Mouse (Mus musculus) hindbrain, embryonic 10.5 days (tissue): ENCODE data around the gene Mthfr. TPM values are rescaled to one million over a fixed set of nuclear protein-coding genes. Genes with fewer than 3 reads are reported as not detected.

ENCODE experiments used
- DNase-seq: peaks from one replicate; pipeline ENCODE4 v3.0.0-alpha.2; 2017; ENCODE audit warnings: low spot score
- H3K27ac ChIP-seq: fragments of 300-500 bp; sonication (generic); 2 replicates; pipeline ENCODE4 v1.5.1; 2016; ENCODE audit warnings: mild to moderate bottlenecking, moderate library complexity
- H3K27me3 ChIP-seq: fragments of 300-500 bp; sonication (generic); 2 replicates; pipeline ENCODE4 v1.6.1; 2016; ENCODE audit warnings: mild to moderate bottlenecking; ENCODE audit not compliant: poor library complexity, insufficient read depth, severe bottlenecking
- H3K36me3 ChIP-seq: fragments of 300-500 bp; sonication (generic); 2 replicates; pipeline ENCODE4 v1.6.1; 2016; ENCODE audit warnings: mild to moderate bottlenecking, moderate library complexity
- H3K4me1 ChIP-seq: fragments of 300-500 bp; sonication (generic); replicated peaks from 2 replicates; pipeline ENCODE4 v1.6.1; 2016; ENCODE audit warnings: mild to moderate bottlenecking
- H3K4me3 ChIP-seq: fragments of 300-500 bp; sonication (generic); 2 replicates; pipeline ENCODE4 v1.5.1; 2016; ENCODE audit warnings: mild to moderate bottlenecking, moderate library complexity
- H3K9me3 ChIP-seq: fragments of 300-500 bp; sonication (generic); 2 replicates; pipeline ENCODE4 v1.6.1; 2016; ENCODE audit warnings: mild to moderate bottlenecking, moderate library complexity
- WGBS: fragments of 180-500 bp; shearing (Covaris S2); methylation state at CpG from one replicate; pipeline ENCODE4 v1.1.7; 2016; 5-methylcytosine and 5-hydroxymethylcytosine counted together
- polyA plus RNA-seq: library from polyadenylated mRNA; unstranded; fragments of >200 nt; fragmentation: Nextera tagmentation; extraction: Ambion mirVana; gene quantifications from 2 replicates; pipeline ENCODE4 v1.2.1, GENCODE M21; 2016

The Mthfr gene
- polyA plus RNA-seq, 1 experiment from 2014 or later: 30.0 TPM

DNA sequence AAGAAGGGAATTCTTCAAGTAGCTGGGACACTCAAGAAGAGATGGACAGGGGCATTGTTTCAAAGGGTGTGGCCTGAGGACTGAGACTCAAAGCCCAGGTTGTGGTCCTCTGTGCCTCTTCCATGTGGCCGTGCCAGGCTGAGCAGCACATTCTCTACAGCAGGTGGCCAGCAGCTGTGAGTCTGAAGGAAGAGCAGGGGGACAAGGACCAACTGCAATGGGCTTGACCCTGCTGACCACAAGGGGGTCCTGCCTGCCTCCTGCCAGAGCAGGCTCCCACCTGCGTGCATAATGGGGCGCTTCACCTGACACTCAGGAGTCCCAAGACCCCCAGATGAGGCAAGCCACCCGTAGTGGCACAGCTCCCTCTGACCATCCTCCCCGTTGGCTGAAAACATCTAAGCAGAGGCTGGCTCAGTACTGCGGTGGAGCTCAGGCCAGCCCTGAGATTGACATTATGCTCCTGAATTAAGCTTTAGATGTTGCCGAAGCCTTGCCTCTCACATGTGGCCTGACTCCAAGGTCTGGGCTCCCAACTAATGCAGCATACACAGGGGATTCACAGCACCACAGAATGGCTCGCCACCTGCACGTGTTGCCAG, 19.4 kb downstream of the Mthfr start:
- DNase-seq: no peak
- H3K36me3 ChIP-seq: peaks cover 59% of the 10 kb centered on the region
- H3K4me3 ChIP-seq: no peak overlapping the region
- H3K9me3 ChIP-seq: no peaks in the 10 kb centered on the region
- 0 out of 2 replicates have a peak, but pooled peaks cover 10% of the 10 kb centered on the region for H3K4me1 ChIP-seq
- H3K27me3 ChIP-seq: no peaks in the 10 kb centered on the region
- WGBS: 93% methylated on average over 9 of the region's 9 CpGs
- no peak overlapping the region for H3K27ac ChIP-seq

DNA sequence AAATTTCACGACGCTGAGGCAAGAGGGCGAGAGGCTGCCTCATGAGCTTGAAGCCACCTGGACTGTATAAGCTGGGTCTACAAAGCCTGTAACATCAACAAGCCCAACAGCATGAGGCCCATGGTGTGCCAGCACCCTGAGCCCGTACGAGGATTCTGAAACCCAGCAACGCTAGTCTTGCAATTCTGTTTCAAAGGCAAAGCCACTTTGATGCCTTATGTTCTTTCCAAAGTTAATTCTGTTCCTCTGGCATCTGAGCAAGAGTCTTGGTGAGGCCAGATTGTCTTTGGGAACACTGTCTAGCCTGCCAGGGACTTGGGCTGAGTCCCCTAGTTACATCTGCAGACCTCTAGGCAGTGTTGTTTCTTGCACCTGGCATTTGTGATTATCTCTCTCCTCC, 20.1 kb downstream of the Mthfr start:
- H3K36me3 ChIP-seq: peaks cover 52% of the 10 kb centered on the region
- no peak for DNase-seq

GRCm38 (mm10) chr4:148060120-148061085, 21.5 kb downstream of the Mthfr start:
- H3K27ac ChIP-seq: no peak overlapping the region
- 57% methylated on average over 13 of the region's 13 CpGs for WGBS
- DNase-seq: peak; percentile 50

More for the DNA sequence above, 20.1 kb downstream of the Mthfr start:
- WGBS: 91% methylated on average over 6 of the region's 6 CpGs
- Histone ChIP-seq H3K9me3 (no peaks in the 10 kb centered on the region), H3K4me3 (no peak overlapping the region), H3K27me3 (no peaks in the 10 kb centered on the region), H3K4me1 (0 out of 2 replicates have a peak, but pooled peaks cover 10% of the 10 kb centered on the region), H3K27ac (no peak overlapping the region)

GRCm38 (mm10) chr4:148061086-148061480, 22.2 kb downstream of the Mthfr start:
- Histone ChIP-seq H3K27me3 (no peaks in the 10 kb centered on the region), H3K27ac (no peak overlapping the region), H3K36me3 (peaks cover 31% of the 10 kb centered on the region), H3K9me3 (no peaks in the 10 kb centered on the region), H3K4me3 (no peak overlapping the region), H3K4me1 (peaks cover 26% of the 10 kb centered on the region)
- 88% methylated on average over 9 of the region's 9 CpGs for WGBS
- no peak for DNase-seq

More at GRCm38 (mm10) chr4:148060120-148061085, 21.5 kb downstream of the Mthfr start:
- peaks cover 19% of the 10 kb centered on the region for H3K4me1 ChIP-seq
- H3K27me3 ChIP-seq: no peaks in the 10 kb centered on the region
- H3K4me3 ChIP-seq: no peak overlapping the region
- no peaks in the 10 kb centered on the region for H3K9me3 ChIP-seq
- H3K36me3 ChIP-seq: peaks cover 38% of the 10 kb centered on the region

DNA sequence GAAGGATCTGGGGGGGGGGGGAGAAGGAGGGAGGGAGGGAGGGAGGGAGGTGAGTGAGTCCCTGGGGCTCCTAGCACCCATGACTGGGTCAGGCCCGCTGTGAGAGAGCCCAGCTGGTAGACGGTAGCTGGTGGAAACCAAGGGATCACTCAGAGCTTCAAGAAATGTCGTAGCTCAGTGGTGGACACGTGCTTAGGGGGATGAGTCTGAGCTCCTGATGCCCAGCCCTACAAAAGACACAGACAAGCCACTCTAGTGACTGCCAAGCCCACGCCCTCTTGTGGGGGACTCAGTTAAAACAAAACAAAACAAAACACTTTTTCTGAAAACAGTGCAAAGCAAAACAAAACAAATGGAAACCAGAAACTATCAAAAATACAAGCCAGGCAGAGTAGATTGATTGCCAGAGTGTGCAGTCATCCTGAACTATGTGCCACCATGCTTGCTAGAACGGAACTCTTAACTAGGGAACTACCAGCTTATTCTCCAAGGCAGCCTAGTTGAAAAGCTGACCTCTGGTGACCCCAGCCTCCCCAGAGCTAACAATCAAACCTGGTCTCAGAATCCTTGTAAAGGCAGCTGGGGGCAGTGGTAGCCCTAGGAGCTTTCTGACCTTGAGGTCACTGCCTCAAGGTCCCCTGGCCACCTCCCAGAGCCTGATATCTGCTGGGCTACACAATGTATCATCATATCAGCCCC, 27.0 kb downstream of the Mthfr start:
- Histone ChIP-seq H3K36me3 (no peaks in the 10 kb centered on the region), H3K9me3 (no peaks in the 10 kb centered on the region), H3K4me1 (peaks cover 30% of the 10 kb centered on the region), H3K27ac (peak overlapping the region; percentile 41), H3K27me3 (no peaks in the 10 kb centered on the region), H3K4me3 (no peak overlapping the region)
- DNase-seq: no peak
- 39% methylated on average over 6 of the region's 6 CpGs for WGBS

DNA sequence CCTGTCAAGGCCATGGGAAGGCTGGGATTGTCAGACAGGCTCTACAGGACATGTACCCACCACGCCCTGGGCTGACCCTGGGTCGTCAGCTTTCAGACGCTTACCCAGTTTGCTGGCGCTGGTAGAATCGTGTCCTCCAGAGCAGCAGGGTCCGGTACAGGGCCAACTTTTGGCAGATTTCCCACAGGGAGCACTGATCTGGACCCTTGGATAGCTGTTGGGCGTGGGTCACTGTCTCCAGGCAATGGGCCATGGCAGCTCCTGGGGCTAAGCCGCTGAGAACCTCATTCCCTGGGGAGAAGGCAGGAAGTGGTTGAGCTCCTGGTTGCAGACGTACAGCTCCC, 27.5 kb downstream of the Mthfr start:
- Histone ChIP-seq H3K4me3 (no peak overlapping the region), H3K9me3 (no peaks in the 10 kb centered on the region), H3K4me1 (peaks cover 32% of the 10 kb centered on the region), H3K36me3 (no peaks in the 10 kb centered on the region), H3K27ac (peak overlapping the region; percentile 41), H3K27me3 (no peaks in the 10 kb centered on the region)
- 42% methylated on average over 9 of the region's 9 CpGs for WGBS
- no peak for DNase-seq

GRCm38 (mm10) chr4:148067346-148067745, 28.5 kb downstream of the Mthfr start:
- Histone ChIP-seq H3K4me3 (no peak overlapping the region), H3K9me3 (no peaks in the 10 kb centered on the region), H3K36me3 (no peaks in the 10 kb centered on the region), H3K27ac (no peak overlapping the region), H3K4me1 (peaks cover 35% of the 10 kb centered on the region), H3K27me3 (no peaks in the 10 kb centered on the region)
- WGBS: 86% methylated on average over 8 of the region's 8 CpGs
- no peak for DNase-seq

GRCm38 (mm10) chr4:148069602-148070218, 30.8 kb downstream of the Mthfr start:
- Histone ChIP-seq H3K9me3 (no peaks in the 10 kb centered on the region), H3K4me3 (no peak overlapping the region), H3K27ac (no peak overlapping the region), H3K4me1 (peaks cover 33% of the 10 kb centered on the region), H3K36me3 (no peaks in the 10 kb centered on the region), H3K27me3 (no peaks in the 10 kb centered on the region)
- WGBS: 82% methylated on average over 9 of the region's 9 CpGs
- DNase-seq: no peak

- no peak for DNase-seq
- Histone ChIP-seq H3K36me3 (no peaks in the 10 kb centered on the region), H3K4me1 (peaks cover 23% of the 10 kb centered on the region), H3K27ac (no peak overlapping the region), H3K9me3 (no peaks in the 10 kb centered on the region), H3K27me3 (peaks cover 6% of the 10 kb centered on the region; the same call in 1 of the 2 replicates), H3K4me3 (no peak overlapping the region)
- WGBS: 69% methylated on average over 5 of the region's 5 CpGs
Measured at GRCm38 (mm10) chr4:148071508-148071907, 32.6 kb downstream of the Mthfr start.

GRCm38 (mm10) chr4:148074521-148075189, 35.8 kb downstream of the Mthfr start:
- H3K9me3 ChIP-seq: no peaks in the 10 kb centered on the region
- H3K4me3 ChIP-seq: peak overlapping the region; percentile 43
- H3K36me3 ChIP-seq: peaks cover 7% of the 10 kb centered on the region; the same call in 1 of the 2 replicates
- WGBS: 47% methylated on average over 17 of the region's 17 CpGs
- H3K4me1 ChIP-seq: peaks cover 21% of the 10 kb centered on the region
- peaks cover 6% of the 10 kb centered on the region; the same call in 1 of the 2 replicates for H3K27me3 ChIP-seq
- no peak for DNase-seq
- H3K27ac ChIP-seq: peak overlapping the region; percentile 64

DNA sequence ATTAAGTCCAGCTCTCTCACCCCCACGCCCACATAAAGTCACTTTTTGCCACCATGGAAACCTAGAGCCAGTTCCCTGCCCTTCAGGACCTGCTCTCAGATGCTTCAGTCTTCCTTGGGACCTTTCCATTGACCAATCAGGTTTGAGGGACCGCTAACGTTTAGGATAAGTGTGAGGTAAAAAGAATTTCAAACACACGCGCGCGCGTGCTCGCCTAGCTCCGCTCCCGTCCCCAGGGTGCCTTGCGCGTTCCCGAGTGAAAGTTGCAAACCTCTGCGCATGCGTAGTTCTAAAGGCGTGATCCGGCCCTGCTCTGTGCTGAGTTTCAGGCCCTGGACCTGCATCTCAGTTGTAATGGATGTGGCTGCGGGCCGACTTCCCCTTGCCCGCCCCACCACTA, 36.4 kb downstream of the Mthfr start:
- WGBS: 39% methylated on average over 21 of the region's 21 CpGs
- peak overlapping the region; percentile 64 for H3K27ac ChIP-seq
- peak; percentile 62 for DNase-seq
- no peaks in the 10 kb centered on the region for H3K9me3 ChIP-seq
- peaks cover 6% of the 10 kb centered on the region; the same call in 1 of the 2 replicates for H3K27me3 ChIP-seq
- H3K4me1 ChIP-seq: peaks cover 21% of the 10 kb centered on the region
- H3K36me3 ChIP-seq: peaks cover 13% of the 10 kb centered on the region
- peak overlapping the region; percentile 43 for H3K4me3 ChIP-seq

DNA sequence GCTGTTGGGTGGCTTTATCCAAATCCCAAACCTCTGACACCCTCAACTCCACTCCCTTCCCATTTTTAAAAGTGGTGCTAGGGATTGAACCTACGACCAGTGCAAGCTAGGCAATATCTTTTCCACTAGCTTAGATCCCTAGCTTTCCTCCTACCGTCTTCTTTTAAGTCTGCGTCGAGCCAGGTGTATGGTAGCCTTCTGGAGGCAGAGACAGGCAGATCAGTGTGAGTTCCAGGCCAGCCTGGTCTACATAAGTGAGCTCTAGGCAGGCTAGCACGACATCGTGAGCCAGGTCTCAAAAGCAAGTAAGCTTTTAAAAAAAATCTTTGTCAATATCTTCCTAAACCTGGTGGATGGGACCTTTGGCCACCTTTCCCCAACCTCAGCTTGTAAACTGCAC, 37.0 kb downstream of the Mthfr start:
- Histone ChIP-seq H3K27me3 (peaks cover 6% of the 10 kb centered on the region; the same call in 1 of the 2 replicates), H3K4me1 (peaks cover 18% of the 10 kb centered on the region), H3K9me3 (no peaks in the 10 kb centered on the region), H3K4me3 (no peak overlapping the region), H3K27ac (peak overlapping the region; percentile 64; the same call in 1 of the 2 replicates), H3K36me3 (peaks cover 19% of the 10 kb centered on the region)
- WGBS: 90% methylated on average over 6 of the region's 6 CpGs
- no peak for DNase-seq
